ENCODE assay signal across 31 mouse cellular contexts in genomic region chr13:47266411-47266810, GRCm38 (mm10).
"Had no signal": no experiment of that assay in that cellular context is flagged by ENCODE, and none has a peak within 500 bp of the region (broad histone marks: within the 10 kb centered on the region; RNA-seq: fewer than 3 reads in every experiment).

No protein-coding gene starts in this region.

- H3K27ac ChIP-seq: left cerebral cortex, adult 2 months; limb, embryonic 10.5 days; limb, embryonic 12.5 days; limb, embryonic 13.5 days; limb, embryonic 15.5 days; liver, embryonic 13.5 days; liver, embryonic 14.5 days; liver, embryonic 15.5 days; lung, embryonic 15.5 days; macrophage; midbrain, embryonic 10.5 days; midbrain, embryonic 12.5 days; midbrain, embryonic 13.5 days; midbrain, embryonic 15.5 days; neural tube, embryonic 12.5 days; neural tube, embryonic 13.5 days had no signal

- H3K9ac ChIP-seq: limb, embryonic 12.5 days; limb, embryonic 13.5 days; limb, embryonic 15.5 days; liver, embryonic 13.5 days; liver, embryonic 14.5 days; liver, embryonic 15.5 days; lung, embryonic 14.5 days; lung, embryonic 15.5 days; midbrain, embryonic 12.5 days; midbrain, embryonic 13.5 days; midbrain, embryonic 15.5 days; neural tube, embryonic 12.5 days; neural tube, embryonic 13.5 days had no signal

- ATAC-seq: lung, postnatal 0 days; midbrain, embryonic 13.5 days; midbrain, embryonic 15.5 days; midbrain, embryonic 16.5 days had no signal

- H3K27me3 ChIP-seq: limb, embryonic 12.5 days; limb, embryonic 13.5 days; limb, embryonic 15.5 days; liver, embryonic 13.5 days; liver, embryonic 15.5 days; lung, embryonic 15.5 days; midbrain, embryonic 12.5 days; midbrain, embryonic 13.5 days; midbrain, embryonic 15.5 days; neural tube, embryonic 12.5 days; neural tube, embryonic 13.5 days had no signal

- DNase-seq: left cerebral cortex, postnatal 4 days; liver, embryonic 13.5 days; lung, adult 18-20 months; lung, adult 2 months; lung, embryonic 14.5 days; lung, postnatal 10 days; lung, postnatal 14 days; lung, postnatal 36 days; lung, postnatal 4 days; midbrain, embryonic 14.5 days had no signal

- H3K4me1 ChIP-seq: liver, embryonic 13.5 days; liver, embryonic 15.5 days; lung, embryonic 15.5 days; midbrain, embryonic 12.5 days; midbrain, embryonic 13.5 days; midbrain, embryonic 15.5 days; neural tube, embryonic 12.5 days; neural tube, embryonic 13.5 days had no signal

- H3K4me3 ChIP-seq: left cerebral cortex, adult 2 months; limb, embryonic 10.5 days; limb, embryonic 12.5 days; limb, embryonic 13.5 days; limb, embryonic 15.5 days; liver, embryonic 13.5 days; liver, embryonic 15.5 days; lung, embryonic 15.5 days; megakaryocyte, embryonic 14.5 days; midbrain, embryonic 10.5 days; midbrain, embryonic 12.5 days; midbrain, embryonic 13.5 days; midbrain, embryonic 15.5 days; myocyte; neural tube, embryonic 12.5 days; neural tube, embryonic 13.5 days had no signal

- H3K9me3 ChIP-seq: limb, embryonic 10.5 days; limb, embryonic 12.5 days; limb, embryonic 13.5 days; limb, embryonic 15.5 days; liver, embryonic 13.5 days; liver, embryonic 15.5 days; lung, embryonic 15.5 days; midbrain, embryonic 12.5 days; midbrain, embryonic 13.5 days; midbrain, embryonic 15.5 days; neural tube, embryonic 12.5 days had no signal

- H3K36me3 ChIP-seq: limb, embryonic 10.5 days; limb, embryonic 12.5 days; limb, embryonic 13.5 days; limb, embryonic 15.5 days; liver, embryonic 13.5 days; liver, embryonic 15.5 days; lung, embryonic 15.5 days; midbrain, embryonic 10.5 days; midbrain, embryonic 12.5 days; midbrain, embryonic 13.5 days; midbrain, embryonic 15.5 days; neural tube, embryonic 12.5 days; neural tube, embryonic 13.5 days had no signal

- H3K4me2 ChIP-seq: limb, embryonic 12.5 days; limb, embryonic 13.5 days; limb, embryonic 15.5 days; liver, embryonic 11.5 days; liver, embryonic 13.5 days; liver, embryonic 15.5 days; lung, embryonic 14.5 days; lung, embryonic 15.5 days; midbrain, embryonic 11.5 days; midbrain, embryonic 12.5 days; midbrain, embryonic 13.5 days; midbrain, embryonic 15.5 days; neural tube, embryonic 12.5 days; neural tube, embryonic 13.5 days had no signal
